Mouse (Mus musculus): ENCODE measurements at regions not wholly inside any gene's neighbourhood (a gene's known extent, or its start where the extent isn't known, plus 50 kb on each side); places are given as distances from the start of the nearest gene placed in this dataset.
A peak's percentile ranks its signal among the peaks of the same experiment; 100 is the strongest.

DNA sequence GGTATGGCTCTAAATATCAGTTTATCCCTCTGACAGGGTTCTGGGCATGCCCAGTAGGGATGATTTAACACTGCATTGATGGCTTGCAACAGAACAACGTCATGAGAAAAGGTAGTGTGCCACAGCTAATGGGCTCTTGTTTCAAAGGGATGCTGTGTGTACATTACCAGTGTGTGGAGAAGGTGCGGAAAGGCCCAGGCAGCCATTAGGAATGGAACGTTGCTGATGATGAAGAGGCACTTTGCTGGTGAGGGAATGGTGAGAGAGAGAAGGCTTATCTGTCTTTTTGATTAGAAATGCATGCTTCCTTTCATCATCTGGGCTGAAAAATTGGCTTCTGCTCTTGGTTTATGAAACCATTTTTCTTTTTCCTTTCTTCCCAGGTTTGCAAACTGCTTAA, 432.3 kb downstream of the Meis1 start:
- H3K4me3 ChIP-seq (ENCODE audit: low read length), result no peak overlapping the region
- no peaks in the 10 kb centered on the region for H3K36me3 ChIP-seq (ENCODE audit: insufficient read depth, low read length)
- 60% methylated on average over 3 of the region's 3 CpGs for WGBS
- H3K9me3 ChIP-seq (ENCODE audit: low read length), result no peaks in the 10 kb centered on the region
- no peak overlapping the region for H3K27ac ChIP-seq (ENCODE audit: low read length)
- H3K27me3 ChIP-seq (ENCODE audit: insufficient read depth, low read length), result no peaks in the 10 kb centered on the region
- H3K4me1 ChIP-seq (ENCODE audit: insufficient read depth, low read length), result peaks cover 1% of the 10 kb centered on the region; the same call in 1 of the 2 replicates
- no peak for ATAC-seq (ENCODE audit: low FRiP score, low TSS enrichment)
- H3K4me2 ChIP-seq (replicated peaks; ENCODE audit: low read depth, low read length), result no peak overlapping the region
- no peak overlapping the region for H3K9ac ChIP-seq (replicated peaks; ENCODE audit: low read length)

GRCm38 (mm10) chr11:18585031-18585430, 433.8 kb downstream of the Meis1 start:
- Histone ChIP-seq H3K9ac (replicated peaks; ENCODE audit: low read length) (no peak overlapping the region), H3K27ac (ENCODE audit: low read length) (no peak overlapping the region), H3K27me3 (ENCODE audit: insufficient read depth, low read length) (no peaks in the 10 kb centered on the region), H3K4me1 (ENCODE audit: insufficient read depth, low read length) (peaks cover 3% of the 10 kb centered on the region; the same call in 1 of the 2 replicates), H3K9me3 (ENCODE audit: low read length) (no peaks in the 10 kb centered on the region), H3K4me3 (ENCODE audit: low read length) (no peak overlapping the region), H3K36me3 (ENCODE audit: insufficient read depth, low read length) (no peaks in the 10 kb centered on the region), H3K4me2 (replicated peaks; ENCODE audit: low read depth, low read length) (no peak overlapping the region)
- ATAC-seq (ENCODE audit: low FRiP score, low TSS enrichment), result no peak
- 58% methylated on average over 8 of the region's 8 CpGs for WGBS

DNA sequence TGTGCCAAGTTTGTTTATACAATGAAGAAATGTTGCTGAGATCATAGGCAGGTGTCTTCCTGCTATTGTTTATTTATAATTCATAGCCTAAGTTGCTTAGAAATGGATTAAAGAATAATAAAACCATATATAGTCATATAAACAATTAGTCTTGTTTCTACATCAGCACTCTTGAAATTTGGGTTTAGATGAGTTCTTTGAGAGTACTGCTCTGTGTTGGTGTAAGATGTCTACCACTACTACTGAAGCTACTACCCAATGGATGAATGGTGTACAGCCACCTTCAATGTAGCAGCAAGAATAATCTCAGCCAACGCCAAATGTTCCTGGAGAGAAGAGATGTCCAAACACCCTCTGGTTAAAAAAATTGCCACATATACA, 436.0 kb downstream of the Meis1 start:
- Histone ChIP-seq H3K9ac (replicated peaks; ENCODE audit: low read length) (no peak overlapping the region), H3K4me1 (ENCODE audit: insufficient read depth, low read length) (peaks cover 3% of the 10 kb centered on the region; the same call in 1 of the 2 replicates), H3K4me3 (ENCODE audit: low read length) (no peak overlapping the region), H3K36me3 (ENCODE audit: insufficient read depth, low read length) (no peaks in the 10 kb centered on the region), H3K27me3 (ENCODE audit: insufficient read depth, low read length) (no peaks in the 10 kb centered on the region), H3K4me2 (replicated peaks; ENCODE audit: low read depth, low read length) (no peak overlapping the region), H3K27ac (ENCODE audit: low read length) (no peak overlapping the region), H3K9me3 (ENCODE audit: low read length) (no peaks in the 10 kb centered on the region)
- WGBS, result 79% methylated on average over 1 of the region's 1 CpGs
- no peak for ATAC-seq (ENCODE audit: low FRiP score, low TSS enrichment)

GRCm38 (mm10) chr11:18581997-18582780, 436.6 kb downstream of the Meis1 start:
- no peak overlapping the region for H3K4me3 ChIP-seq (ENCODE audit: low read length)
- H3K27ac ChIP-seq (ENCODE audit: low read length), result no peak overlapping the region
- WGBS, result 50% methylated on average over 2 of the region's 2 CpGs
- H3K36me3 ChIP-seq (ENCODE audit: insufficient read depth, low read length), result no peaks in the 10 kb centered on the region
- no peak overlapping the region for H3K9ac ChIP-seq (replicated peaks; ENCODE audit: low read length)
- no peak overlapping the region for H3K4me2 ChIP-seq (replicated peaks; ENCODE audit: low read depth, low read length)
- H3K27me3 ChIP-seq (ENCODE audit: insufficient read depth, low read length), result no peaks in the 10 kb centered on the region
- no peaks in the 10 kb centered on the region for H3K9me3 ChIP-seq (ENCODE audit: low read length)
- peaks cover 3% of the 10 kb centered on the region; the same call in 1 of the 2 replicates for H3K4me1 ChIP-seq (ENCODE audit: insufficient read depth, low read length)
- no peak for ATAC-seq (ENCODE audit: low FRiP score, low TSS enrichment)

DNA sequence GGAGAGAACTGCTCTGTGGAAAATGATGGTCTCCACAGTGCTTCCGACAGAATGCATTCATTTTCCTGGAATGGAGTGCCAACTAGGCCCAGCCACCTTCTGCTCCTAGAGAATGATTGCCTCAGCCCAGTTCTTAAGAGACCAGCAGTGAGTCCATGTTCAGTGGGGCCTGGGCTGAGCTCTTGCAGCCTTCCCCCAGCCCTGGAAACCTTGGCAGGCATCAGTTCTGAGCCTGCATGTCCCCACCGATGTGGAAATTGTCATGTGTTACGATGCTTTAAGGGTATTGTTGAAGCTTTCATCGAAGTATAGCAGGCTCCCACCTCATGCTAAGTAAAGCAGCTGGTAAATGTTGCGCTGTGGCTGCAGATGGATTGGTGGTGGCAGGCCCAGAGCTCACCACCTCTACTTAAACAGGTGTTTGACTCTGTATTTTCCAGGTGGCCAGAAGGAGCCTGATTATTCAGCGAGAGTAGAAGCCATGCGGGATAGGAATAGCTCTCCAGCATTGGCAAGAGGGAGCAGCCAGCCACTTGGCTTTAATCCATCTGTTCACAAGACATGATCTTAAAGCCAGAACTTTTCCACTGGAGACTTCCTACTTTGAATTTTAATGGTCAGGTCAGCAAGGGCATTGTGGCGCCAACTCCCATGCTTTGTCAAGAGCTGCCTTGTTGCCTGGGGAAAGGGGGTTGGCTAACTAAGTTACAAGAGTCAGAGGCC, 437.5 kb downstream of the Meis1 start:
- no peaks in the 10 kb centered on the region for H3K36me3 ChIP-seq (ENCODE audit: insufficient read depth, low read length)
- ATAC-seq (ENCODE audit: low FRiP score, low TSS enrichment), result no peak
- H3K4me3 ChIP-seq (ENCODE audit: low read length), result no peak overlapping the region
- no peak overlapping the region for H3K27ac ChIP-seq (ENCODE audit: low read length)
- no peak overlapping the region for H3K9ac ChIP-seq (replicated peaks; ENCODE audit: low read length)
- H3K9me3 ChIP-seq (ENCODE audit: low read length), result no peaks in the 10 kb centered on the region
- H3K4me1 ChIP-seq (ENCODE audit: insufficient read depth, low read length), result peaks cover 3% of the 10 kb centered on the region; the same call in 1 of the 2 replicates
- no peaks in the 10 kb centered on the region for H3K27me3 ChIP-seq (ENCODE audit: insufficient read depth, low read length)
- 81% methylated on average over 8 of the region's 8 CpGs for WGBS
- H3K4me2 ChIP-seq (replicated peaks; ENCODE audit: low read depth, low read length), result no peak overlapping the region

- no peak for ATAC-seq (ENCODE audit: low FRiP score, low TSS enrichment)
These were observed 447.1 kb downstream of the Meis1 start for GRCm38 (mm10) chr11:18571557-18572209.

GRCm38 (mm10) chr11:18563011-18563410, 455.8 kb downstream of the Meis1 start:
- Histone ChIP-seq H3K9me3 (ENCODE audit: low read length) (no peaks in the 10 kb centered on the region), H3K4me1 (ENCODE audit: insufficient read depth, low read length) (peaks cover 7% of the 10 kb centered on the region), H3K27ac (ENCODE audit: low read length) (no peak overlapping the region), H3K27me3 (ENCODE audit: insufficient read depth, low read length) (no peaks in the 10 kb centered on the region), H3K36me3 (ENCODE audit: insufficient read depth, low read length) (no peaks in the 10 kb centered on the region), H3K4me3 (ENCODE audit: low read length) (no peak overlapping the region), H3K9ac (replicated peaks; ENCODE audit: low read length) (no peak overlapping the region), H3K4me2 (replicated peaks; ENCODE audit: low read depth, low read length) (no peak overlapping the region)
- no peak for ATAC-seq (ENCODE audit: low FRiP score, low TSS enrichment)
- WGBS, result 91% methylated on average over 2 of the region's 2 CpGs

More at GRCm38 (mm10) chr11:18571557-18572209, 447.1 kb downstream of the Meis1 start:
- H3K36me3 ChIP-seq (ENCODE audit: insufficient read depth, low read length), result no peaks in the 10 kb centered on the region
- no peaks in the 10 kb centered on the region for H3K9me3 ChIP-seq (ENCODE audit: low read length)
- WGBS, result 77% methylated on average over 4 of the region's 4 CpGs
- no peaks in the 10 kb centered on the region for H3K27me3 ChIP-seq (ENCODE audit: insufficient read depth, low read length)
- H3K4me3 ChIP-seq (ENCODE audit: low read length), result no peak overlapping the region
- H3K27ac ChIP-seq (ENCODE audit: low read length), result no peak overlapping the region
- no peaks in the 10 kb centered on the region for H3K4me1 ChIP-seq (ENCODE audit: insufficient read depth, low read length)
- no peak overlapping the region for H3K9ac ChIP-seq (replicated peaks; ENCODE audit: low read length)
- H3K4me2 ChIP-seq (replicated peaks; ENCODE audit: low read depth, low read length), result no peak overlapping the region

DNA sequence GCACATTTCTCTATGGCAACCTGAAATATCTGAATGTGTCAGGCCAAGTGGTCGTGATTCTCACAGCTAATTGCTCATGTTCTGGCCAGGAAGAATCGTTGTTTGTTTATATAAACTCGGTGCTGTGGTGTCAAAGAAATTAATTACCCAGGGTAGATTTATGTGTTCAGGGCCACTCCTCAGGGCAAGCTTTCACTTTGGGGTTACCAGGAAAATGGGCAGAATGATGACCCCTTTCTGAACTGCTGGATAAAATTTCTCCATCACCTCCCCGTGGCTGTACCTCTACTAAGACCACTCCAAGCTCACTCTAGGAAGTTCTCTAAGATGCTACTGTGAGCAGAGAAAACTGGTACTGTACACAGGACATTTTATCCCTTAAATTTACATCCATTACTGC, 460.1 kb downstream of the Meis1 start:
- no peak overlapping the region for H3K27ac ChIP-seq (ENCODE audit: low read length)
- H3K9ac ChIP-seq (replicated peaks; ENCODE audit: low read length), result no peak overlapping the region
- no peaks in the 10 kb centered on the region for H3K9me3 ChIP-seq (ENCODE audit: low read length)
- no peak overlapping the region for H3K4me3 ChIP-seq (ENCODE audit: low read length)
- peaks cover 9% of the 10 kb centered on the region for H3K4me1 ChIP-seq (ENCODE audit: insufficient read depth, low read length)
- H3K27me3 ChIP-seq (ENCODE audit: insufficient read depth, low read length), result no peaks in the 10 kb centered on the region
- peak; percentile 70 for ATAC-seq (ENCODE audit: low FRiP score, low TSS enrichment)
- H3K36me3 ChIP-seq (ENCODE audit: insufficient read depth, low read length), result no peaks in the 10 kb centered on the region
- H3K4me2 ChIP-seq (replicated peaks; ENCODE audit: low read depth, low read length), result no peak overlapping the region
- WGBS, result 3% methylated on average over 4 of the region's 4 CpGs

GRCm38 (mm10) chr11:18535592-18535857, 483.3 kb downstream of the Meis1 start:
- no peak overlapping the region for H3K4me3 ChIP-seq (ENCODE audit: low read length)
- H3K4me2 ChIP-seq (replicated peaks; ENCODE audit: low read depth, low read length), result no peak overlapping the region
- no peak overlapping the region for H3K9ac ChIP-seq (replicated peaks; ENCODE audit: low read length)
- no peaks in the 10 kb centered on the region for H3K9me3 ChIP-seq (ENCODE audit: low read length)
- peak; percentile 80; the same call in 1 of the 2 replicates for ATAC-seq (ENCODE audit: low FRiP score, low TSS enrichment)
- no peaks in the 10 kb centered on the region for H3K36me3 ChIP-seq (ENCODE audit: insufficient read depth, low read length)
- no peak overlapping the region; the same call in 1 of the 2 replicates for H3K27ac ChIP-seq (ENCODE audit: low read length)
- H3K4me1 ChIP-seq (ENCODE audit: insufficient read depth, low read length), result peaks cover 12% of the 10 kb centered on the region
- WGBS, result 41% methylated on average over 2 of the region's 2 CpGs
- H3K27me3 ChIP-seq (ENCODE audit: insufficient read depth, low read length), result no peaks in the 10 kb centered on the region

All from kidney, embryonic 16.5 days (tissue).